Mouse (Mus musculus) CD8-positive naive resting alpha-beta T cell, adult 57 days (primary cell): ENCODE results near the gene Insl3. TPM values are rescaled to one million over a fixed set of nuclear protein-coding genes. Genes with fewer than 3 reads are reported as not detected.

Source experiments
- total RNA-seq: library from RNA; stranded (reverse); gene quantifications from one replicate; pipeline ENCODE4 v1.2.4, GENCODE M21; 2023

Insl3 gene
- 50.5 TPM for total RNA-seq

GRCm38 (mm10) chr8:71689028-71689427 lies at the start of gene Insl3:
TSS of gene Insl3 (plus strand) at chr8:71689214.

GRCm38 (mm10) chr8:71671549-71671965 lies 17.5 kb upstream of the Insl3 start, which contains the start of gene Unc13a:
TSS of gene Unc13a (minus strand) at chr8:71671757.

GRCm38 (mm10) chr8:71676020-71676741 lies 12.8 kb upstream of the Insl3 start, which contains the start of gene Jak3:
TSS of gene Jak3 (plus strand) at chr8:71676296.

GRCm38 (mm10) chr8:71701414-71702086 lies 12.5 kb downstream of the Insl3 start, which contains the start of gene B3gnt3:
TSS of gene B3gnt3 (minus strand) at chr8:71701789.

GRCm38 (mm10) chr8:71725122-71725924 lies 36.3 kb downstream of the Insl3 start, which contains the start of gene Fcho1:
TSS of gene Fcho1 (minus strand) at chr8:71725716.

Other genes starting within 250 kb of the Insl3 start
- gene Abhd8, start 225.6 kb upstream of the Insl3 start, total RNA-seq: 76.5 TPM
- 39.7 TPM for gene Mrpl34, start 224.3 kb upstream of the Insl3 start, total RNA-seq
- 90.7 TPM for gene Dda1, start 220.0 kb upstream of the Insl3 start, total RNA-seq
- gene Ano8, start 203.3 kb upstream of the Insl3 start, total RNA-seq: 24.0 TPM
- 20.5 TPM for gene Gtpbp3, start 201.1 kb upstream of the Insl3 start, total RNA-seq
- gene Plvap, start 177.5 kb upstream of the Insl3 start, total RNA-seq: 0.67 TPM
- gene Ccdc194, start 163.5 kb upstream of the Insl3 start, total RNA-seq: not detected
- 62.4 TPM for gene Bst2, start 151.8 kb upstream of the Insl3 start, total RNA-seq
- gene Mvb12a, start 146.3 kb upstream of the Insl3 start, total RNA-seq: 27.2 TPM
- 2.2 TPM for gene Tmem221, start 130.3 kb upstream of the Insl3 start, total RNA-seq
- not detected for gene Nxnl1, start 122.6 kb upstream of the Insl3 start, total RNA-seq
- gene Slc27a1, start 120.3 kb upstream of the Insl3 start, total RNA-seq: 6.8 TPM
- 52.5 TPM for gene Pgls, start 97.0 kb upstream of the Insl3 start, total RNA-seq
- 11.5 TPM for gene Fam129c, start 91.6 kb upstream of the Insl3 start, total RNA-seq
- 50.7 TPM for gene Colgalt1, start 78.2 kb upstream of the Insl3 start, total RNA-seq
- 0.77 TPM for gene Unc13a, start 17.5 kb upstream of the Insl3 start, total RNA-seq
- gene Jak3, start 12.9 kb upstream of the Insl3 start, total RNA-seq: 89.5 TPM
- gene B3gnt3, start 12.6 kb downstream of the Insl3 start, total RNA-seq: 0.98 TPM
- 133 TPM for gene Fcho1, start 36.5 kb downstream of the Insl3 start, total RNA-seq
- 11.6 TPM for gene Zfp709, start 192.8 kb downstream of the Insl3 start, total RNA-seq
- 7.2 TPM for gene Zfp882, start 219.4 kb downstream of the Insl3 start, total RNA-seq
- 8.7 TPM for gene Zfp617, start 219.4 kb downstream of the Insl3 start, total RNA-seq